Mouse (Mus musculus): ENCODE results near the gene Fam205a2. TPM values are rescaled to one million over a fixed set of nuclear protein-coding genes. Genes with fewer than 3 reads are reported as not detected.
"Not testable (repeated sequence)": the region's sequence is repeated elsewhere in the genome, so short reads cannot be mapped to it uniquely, and the experiment has no call there.

Fam205a2 gene
- not detected for total RNA-seq (2021)
- 0.04 and 0.06 TPM in 2 replicates for polyA plus RNA-seq (2012; rRNA removed)
- long read RNA-seq, result 0 reads

- H3K27ac ChIP-seq; H3K36me3 ChIP-seq (ENCODE audit: control insufficient read depth, insufficient read depth, low read length); H3K79me2 ChIP-seq (replicated peaks; ENCODE audit: control insufficient read depth, insufficient read depth, low read length); H3K9ac ChIP-seq (ENCODE audit: low read depth, low read length); H3K27me3 ChIP-seq (ENCODE audit: control insufficient read depth, insufficient read depth, low read length); intact Hi-C loops (cut with DNase I); H3K4me3 ChIP-seq; H3K4me1 ChIP-seq (ENCODE audit: control insufficient read depth, insufficient read depth, low read length); DNase-seq: not testable (repeated sequence)
- WGBS, result no CpG with 5 or more reads among the region's 1 CpGs
These were observed at the start of gene Fam205a2 for GRCm38 (mm10) chr4:42528075-42528474. Gene Fam205a2, minus strand, starts transcription at chr4:42528175.

Other genes with a start within 250 kb of the Fam205a2 start
- gene Gm21953, start 233.9 kb downstream of the Fam205a2 start, total RNA-seq (2021), result not detected
- not detected in 2 replicates for gene Gm21953, start 233.9 kb downstream of the Fam205a2 start, polyA plus RNA-seq (2012; rRNA removed)
- gene Fam205a3, start 209.8 kb downstream of the Fam205a2 start, total RNA-seq (2021), result not detected
- 0.04 and 0.06 TPM in 2 replicates for gene Fam205a3, start 209.8 kb downstream of the Fam205a2 start, polyA plus RNA-seq (2012; rRNA removed)
- gene Gm21586, start 88.8 kb downstream of the Fam205a2 start, total RNA-seq (2021), result not detected
- not detected in 2 replicates for gene Gm21586, start 88.8 kb downstream of the Fam205a2 start, polyA plus RNA-seq (2012; rRNA removed)
- gene Gm2163, start 61.4 kb downstream of the Fam205a2 start, total RNA-seq (2021), result not detected
- gene Gm2163, start 61.4 kb downstream of the Fam205a2 start, polyA plus RNA-seq (2012; rRNA removed), result 0.04 TPM in 1 of 2 replicates, not detected in the other
- not detected for gene Gm10591, start 84.0 kb upstream of the Fam205a2 start, total RNA-seq (2021)
- 1.5 TPM in 1 of 2 replicates, not detected in the other for gene Gm10591, start 84.0 kb upstream of the Fam205a2 start, polyA plus RNA-seq (2012; rRNA removed)
- 1 to 10 TPM; 2.7 to 4.8 TPM for gene Gm2564, start 101.5 kb upstream of the Fam205a2 start, total RNA-seq (2021)
- gene Gm2564, start 101.5 kb upstream of the Fam205a2 start, polyA plus RNA-seq (2012; rRNA removed), result 2.1 and 6.3 TPM in 2 replicates
- not detected for gene Ccl27b, start 127.1 kb upstream of the Fam205a2 start, total RNA-seq (2021)
- not detected in 2 replicates for gene Ccl27b, start 127.1 kb upstream of the Fam205a2 start, polyA plus RNA-seq (2012; rRNA removed)
- under 1 TPM in 1 of 2 experiments, not detected in 1; 0.29 TPM for gene Il11ra2, start 133.7 kb upstream of the Fam205a2 start, total RNA-seq (2021)
- gene Il11ra2, start 133.7 kb upstream of the Fam205a2 start, polyA plus RNA-seq (2012; rRNA removed), result 0.70 TPM in 1 of 2 replicates, not detected in the other
- not detected for gene 4930578G10Rik, start 207.4 kb upstream of the Fam205a2 start, total RNA-seq (2021)
- 0.32 TPM in 1 of 2 replicates, not detected in the other for gene 4930578G10Rik, start 207.4 kb upstream of the Fam205a2 start, polyA plus RNA-seq (2012; rRNA removed)
- gene Ccl19, start 228.4 kb upstream of the Fam205a2 start, total RNA-seq (2021), result 1 to 10 TPM in 1 of 2 experiments, under 1 TPM in 1; 0.52 to 1.3 TPM
- gene Ccl19, start 228.4 kb upstream of the Fam205a2 start, polyA plus RNA-seq (2012; rRNA removed), result 2.3 and 5.8 TPM in 2 replicates
- 10 to 100 TPM; 47.6 to 62.3 TPM for gene Ccl21a, start 245.8 kb upstream of the Fam205a2 start, total RNA-seq (2021)
- 42.1 and 43.1 TPM in 2 replicates for gene Ccl21a, start 245.8 kb upstream of the Fam205a2 start, polyA plus RNA-seq (2012; rRNA removed)

Measured in heart, adult 2 months (tissue).